Mouse (Mus musculus) neural tube, embryonic 11.5 days (tissue): ENCODE results near the gene Klc3. TPM values are rescaled to one million over a fixed set of nuclear protein-coding genes. Genes with fewer than 3 reads are reported as not detected.
A peak's percentile ranks its signal among the peaks of the same experiment; 100 is the strongest.

ENCODE experiments used
- ATAC-seq: fragments of 200-750 bp; cut with Nextera tagmentation; 2 replicates; pipeline ENCODE4 v1.8.0; 2017; ENCODE audit warnings: moderate number of reproducible peaks, mild to moderate bottlenecking, moderate TSS enrichment, moderate library complexity; ENCODE audit not compliant: insufficient read depth, low FRiP score, low TSS enrichment
- DNase-seq: peaks from one replicate; pipeline ENCODE4 v3.0.0-alpha.2; 2015; ENCODE audit warnings: low spot score
- H3K27ac ChIP-seq: fragments of 300-500 bp; sonication (generic); 2 replicates; pipeline ENCODE4 v1.5.1; 2014; ENCODE audit warnings: low read depth, mild to moderate bottlenecking, low read length
- H3K27me3 ChIP-seq: fragments of 300-500 bp; sonication (generic); 2 replicates; pipeline ENCODE4 v1.6.1; 2014; ENCODE audit warnings: mild to moderate bottlenecking, low read length, mixed read lengths; ENCODE audit not compliant: control insufficient read depth, insufficient read depth
- H3K36me3 ChIP-seq: fragments of 300-500 bp; sonication (generic); 2 replicates; pipeline ENCODE4 v1.6.1; 2014; ENCODE audit warnings: mild to moderate bottlenecking, low read length, moderate library complexity, mixed read lengths; ENCODE audit not compliant: control insufficient read depth, insufficient read depth
- H3K4me1 ChIP-seq: fragments of 300-500 bp; sonication (generic); 2 replicates; pipeline ENCODE4 v1.6.1; 2014; ENCODE audit warnings: low read length, mixed read lengths; ENCODE audit not compliant: control insufficient read depth, insufficient read depth
- H3K4me2 ChIP-seq: fragments of 300-500 bp; sonication (generic); 2 replicates; pipeline ENCODE4 v1.6.1; 2014; ENCODE audit warnings: low read depth, mild to moderate bottlenecking, moderate library complexity
- H3K4me3 ChIP-seq: fragments of 300-500 bp; sonication (generic); 2 replicates; pipeline ENCODE4 v1.5.1; 2014; ENCODE audit warnings: low read depth, low read length
- H3K9ac ChIP-seq: fragments of 300-500 bp; sonication (generic); 2 replicates; pipeline ENCODE4 v1.6.1; 2014; ENCODE audit warnings: mild to moderate bottlenecking, low read length
- H3K9me3 ChIP-seq: fragments of 300-500 bp; sonication (generic); 2 replicates; pipeline ENCODE4 v1.6.1; 2016; ENCODE audit warnings: low read length; ENCODE audit not compliant: control insufficient read depth
- WGBS: fragments of 180-500 bp; shearing (Covaris S2); extraction: QIAGEN DNeasy Blood & Tissue Kit; methylation state at CpG from one replicate; pipeline ENCODE4 v1.1.7; 2014; 5-methylcytosine and 5-hydroxymethylcytosine counted together
- microRNA counts: library from miRNA; unstranded; fragments of <30 nt; microRNA quantifications from one replicate; lab custom pipeline; 2015
- microRNA-seq: library from miRNA; unstranded; fragments of <30 nt; microRNA quantifications from one replicate; pipeline ENCODE4, GENCODE M21; 2016
- polyA plus RNA-seq: library from polyadenylated mRNA; unstranded; fragments of >200 nt; fragmentation: Nextera tagmentation; extraction: Ambion mirVana; gene quantifications from 2 replicates; pipeline ENCODE4 v1.2.1, GENCODE M21; 2014

Gene Klc3
- polyA plus RNA-seq, 1 experiment from 2014 or later: 3.2 TPM

- Histone ChIP-seq H3K4me3 (no peak overlapping the region), H3K36me3 (peaks cover 21% of the 10 kb centered on the region)
- ATAC-seq: no peak
Measured at GRCm38 (mm10) chr7:19349188-19349915, 54.6 kb downstream of the Klc3 start.

DNA sequence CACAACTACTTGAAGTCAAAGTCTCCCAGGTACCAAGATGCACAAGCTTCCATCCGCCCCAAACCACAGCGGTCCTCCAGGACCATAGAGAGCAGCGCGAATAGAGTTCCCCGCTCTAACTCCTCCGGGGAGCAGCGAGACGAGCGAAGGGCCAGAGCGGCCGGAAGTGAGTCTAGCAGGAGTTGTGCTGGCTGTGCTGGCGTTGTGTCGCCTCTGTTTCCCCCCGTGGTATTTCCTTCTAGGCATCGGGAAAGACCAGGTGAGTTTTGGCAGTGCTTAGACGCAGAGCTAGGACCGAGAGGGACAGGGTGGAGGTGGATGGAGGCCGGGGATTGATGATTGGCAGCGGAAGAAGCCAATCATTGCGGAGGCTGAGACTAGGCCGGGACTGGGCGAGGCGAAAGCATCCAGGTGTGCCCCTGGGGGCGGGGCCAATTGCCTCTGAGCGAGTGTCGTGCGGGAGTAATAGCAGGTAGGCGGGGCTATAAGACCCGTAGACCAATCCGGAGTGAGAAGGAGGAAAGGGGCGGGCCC, 58.9 kb downstream of the Klc3 start:
- DNase-seq (peak; percentile 95), ATAC-seq (peak; percentile 89)
- peaks cover 6% of the 10 kb centered on the region; the same call in 1 of the 2 replicates for H3K36me3 ChIP-seq
- peak overlapping the region; percentile 50 for H3K4me2 ChIP-seq
- H3K4me3 ChIP-seq: peak overlapping the region; percentile 47
- 0 out of 2 replicates have a peak overlapping the region, but pooled peaks have one; percentile 1 for H3K27ac ChIP-seq
- peaks cover 8% of the 10 kb centered on the region for H3K27me3 ChIP-seq
- H3K9me3 ChIP-seq: no peaks in the 10 kb centered on the region
- peaks cover 16% of the 10 kb centered on the region for H3K4me1 ChIP-seq
- under 1% methylated on average over 31 of the region's 31 CpGs for WGBS
- peak overlapping the region; percentile 60 for H3K9ac ChIP-seq

More at GRCm38 (mm10) chr7:19349188-19349915, 54.6 kb downstream of the Klc3 start:
- DNase-seq: no peak
- H3K4me2 ChIP-seq: no peak overlapping the region
- H3K4me1 ChIP-seq: peaks cover 8% of the 10 kb centered on the region
- no peaks in the 10 kb centered on the region for H3K9me3 ChIP-seq
- no peaks in the 10 kb centered on the region for H3K27me3 ChIP-seq
- no peak overlapping the region for H3K9ac ChIP-seq
- 90% methylated on average over 13 of the region's 13 CpGs for WGBS
- H3K27ac ChIP-seq: no peak overlapping the region

MicroRNAs encoded within 50 kb of the gene (microRNA counts, 519-probe panel; counts per million panel counts)
- microRNA mmu-miR-343 (lab: Ali Mortazavi, UCI): 171 counts per million, percentile 57 among the panel's probes with 10 or more counts

Small RNAs within 50 kb of the gene (microRNA-seq; reads per million reads assigned to microRNA genes)
- not detected for gene Mir343

Other genes starting within 250 kb of the Klc3 start
- 0.69 and 0.76 TPM in 2 replicates for gene Gipr, start 238.0 kb downstream of the Klc3 start, polyA plus RNA-seq
- 1.3 and 2.0 TPM in 2 replicates for gene Eml2, start 227.7 kb downstream of the Klc3 start, polyA plus RNA-seq
- gene Gpr4, start 191.6 kb downstream of the Klc3 start, polyA plus RNA-seq: 2.4 and 2.6 TPM in 2 replicates
- gene Opa3, start 175.8 kb downstream of the Klc3 start, polyA plus RNA-seq: 43.7 and 45.9 TPM in 2 replicates
- gene Vasp, start 132.3 kb downstream of the Klc3 start, polyA plus RNA-seq: 54.6 and 57.6 TPM in 2 replicates
- gene Ppm1n, start 124.0 kb downstream of the Klc3 start, polyA plus RNA-seq: not detected in 2 replicates
- 58.2 and 60.2 TPM in 2 replicates for gene Rtn2, start 121.5 kb downstream of the Klc3 start, polyA plus RNA-seq
- 0.07 TPM in 1 of 2 replicates, not detected in the other for gene Fosb, start 94.1 kb downstream of the Klc3 start, polyA plus RNA-seq
- gene Ercc1, start 59.3 kb downstream of the Klc3 start, polyA plus RNA-seq: 91.8 and 93.3 TPM in 2 replicates
- gene Cd3eap, start 44.6 kb downstream of the Klc3 start, polyA plus RNA-seq: 17.8 and 18.0 TPM in 2 replicates
- 3.4 and 4.7 TPM in 2 replicates for gene Ppp1r13l, start 44.4 kb downstream of the Klc3 start, polyA plus RNA-seq
- gene Ercc2, start 22.1 kb downstream of the Klc3 start, polyA plus RNA-seq: 12.4 and 14.6 TPM in 2 replicates
- 0.41 and 0.69 TPM in 2 replicates for gene Ckm, start 672 bp upstream of the Klc3 start, polyA plus RNA-seq
- gene Mark4, start 54.7 kb upstream of the Klc3 start, polyA plus RNA-seq: 14.1 and 16.4 TPM in 2 replicates
- gene Exoc3l2, start 59.2 kb upstream of the Klc3 start, polyA plus RNA-seq: 1.2 and 1.6 TPM in 2 replicates
- gene Bloc1s3, start 104.3 kb upstream of the Klc3 start, polyA plus RNA-seq: 2.0 and 2.7 TPM in 2 replicates
- 49.3 and 54.0 TPM in 2 replicates for gene Trappc6a, start 104.3 kb upstream of the Klc3 start, polyA plus RNA-seq
- gene Nkpd1, start 113.7 kb upstream of the Klc3 start, polyA plus RNA-seq: not detected in 2 replicates
- gene Ppp1r37, start 159.0 kb upstream of the Klc3 start, polyA plus RNA-seq: 4.5 and 4.7 TPM in 2 replicates
- 0.44 and 0.57 TPM in 2 replicates for gene Zfp296, start 173.2 kb upstream of the Klc3 start, polyA plus RNA-seq
- 161 and 171 TPM in 2 replicates for gene Gemin7, start 173.5 kb upstream of the Klc3 start, polyA plus RNA-seq
- gene Clasrp, start 200.4 kb upstream of the Klc3 start, polyA plus RNA-seq: 48.0 and 53.5 TPM in 2 replicates
- gene Relb, start 225.3 kb upstream of the Klc3 start, polyA plus RNA-seq: 3.1 and 3.8 TPM in 2 replicates